Mouse (Mus musculus): Measurements from ENCODE around the gene Aqp2. TPM values are rescaled to one million over a fixed set of nuclear protein-coding genes. Genes with fewer than 3 reads are reported as not detected.

The Aqp2 gene
- total and polyA plus RNA-seq, 3 experiments = not detected

DNA sequence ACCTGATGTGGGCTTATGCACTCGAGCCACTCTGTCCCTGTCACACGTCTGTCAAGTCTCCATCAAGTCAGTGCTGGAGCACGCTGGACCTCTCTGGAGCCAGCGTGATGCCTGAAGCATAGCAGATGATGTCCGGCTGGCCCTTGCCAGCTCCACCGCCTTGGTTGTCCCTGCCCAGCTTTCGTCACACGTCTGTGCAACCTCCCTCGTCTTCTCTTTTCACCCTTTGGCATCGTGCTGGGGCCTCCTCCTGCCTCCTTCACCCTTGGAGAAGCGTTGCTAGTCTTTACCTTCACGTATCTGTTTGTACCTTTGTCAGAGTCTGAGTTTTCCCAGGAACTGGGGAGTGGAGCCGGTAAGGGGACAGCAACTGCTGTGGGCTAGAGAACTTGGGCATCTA, 35.4 kb downstream of the Aqp2 start:
- dilution Hi-C loops (cut with MboI; ENCODE audit: extremely low pct_ligation_motif_present, extremely low pct_unique_long_range_greater_than_20kb, low sequenced_read_pairs) (no loop called here), in situ Hi-C loops (cut with MboI; ENCODE audit: low pct_ligation_motif_present, low pct_unique_long_range_greater_than_20kb, low sequenced_read_pairs) (no loop called here)
- Histone ChIP-seq H3K79me2 (replicated peaks; ENCODE audit: control insufficient read depth, extremely low read depth, insufficient read depth, poor library complexity, severe bottlenecking) (no peaks in the 10 kb centered on the region), H3K27ac (ENCODE audit: insufficient read depth, low read depth) (no peak overlapping the region), H3K36me3 (replicated peaks in 1 of 2; ENCODE audit: control insufficient read depth in 1 of 2, insufficient read depth in 1 of 2, low read length in 1 of 2) (no peaks in the 10 kb centered on the region), H3K9me3 (replicated peaks; ENCODE audit: low read length) (peaks cover 10% of the 10 kb centered on the region), H3K4me3 (replicated peaks in 1 of 3; ENCODE audit: low read depth in 2 of 3, low read length in 2 of 3, poor library complexity in 1 of 3) (no peak overlapping the region), H3K4me2 (ENCODE audit: insufficient read depth, low read depth, poor library complexity, severe bottlenecking) (no peak overlapping the region), H3K4me1 (ENCODE audit: control insufficient read depth in 1 of 2, insufficient read depth in 2 of 2) (peaks cover 4 to 13% of the 10 kb centered on the region in 2 experiments), H3K27me3 (replicated peaks) (peaks cover 33% of the 10 kb centered on the region), H3K9ac (ENCODE audit: insufficient read depth, low read depth) (no peak overlapping the region)
- no peak for TF ChIP-seq SMC3 (IDR thresholded peaks at IDR 0.05; ENCODE audit: low read depth, low read length)
- DNase-seq (ENCODE audit: extremely low read depth) = no peak

DNA sequence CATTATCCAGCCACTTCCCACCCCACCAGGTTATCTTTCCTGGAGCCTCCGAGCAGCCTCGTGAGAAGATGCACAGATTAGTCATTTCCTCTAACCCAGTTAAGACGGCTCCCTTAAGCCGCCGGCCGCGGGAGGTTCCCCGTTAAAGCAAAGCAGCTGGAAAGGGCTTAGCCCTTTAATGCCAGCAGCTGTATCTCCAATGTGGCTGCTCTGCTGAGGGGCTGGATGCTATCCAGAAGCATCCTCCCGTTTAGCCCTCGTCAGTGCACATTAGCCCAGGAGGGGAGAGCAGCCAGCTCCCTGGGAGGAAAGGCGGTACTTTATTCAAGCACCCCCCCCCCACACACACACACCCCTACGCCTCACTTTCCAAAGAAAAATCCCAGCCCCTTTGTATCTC, 35.9 kb downstream of the Aqp2 start:
- Histone ChIP-seq H3K27me3 (replicated peaks) (peaks cover 31% of the 10 kb centered on the region), H3K4me2 (ENCODE audit: insufficient read depth, low read depth, poor library complexity, severe bottlenecking) (no peak overlapping the region), H3K4me1 (ENCODE audit: control insufficient read depth in 1 of 2, insufficient read depth in 2 of 2) (peaks cover 4 to 13% of the 10 kb centered on the region in 2 experiments), H3K9ac (ENCODE audit: insufficient read depth, low read depth) (no peak overlapping the region), H3K4me3 (replicated peaks in 1 of 3; ENCODE audit: low read depth in 2 of 3, low read length in 2 of 3, poor library complexity in 1 of 3) (no peak overlapping the region), H3K79me2 (replicated peaks; ENCODE audit: control insufficient read depth, extremely low read depth, insufficient read depth, poor library complexity, severe bottlenecking) (no peaks in the 10 kb centered on the region), H3K27ac (ENCODE audit: insufficient read depth, low read depth) (no peak overlapping the region), H3K9me3 (replicated peaks; ENCODE audit: low read length) (peaks cover 10% of the 10 kb centered on the region), H3K36me3 (replicated peaks in 1 of 2; ENCODE audit: control insufficient read depth in 1 of 2, insufficient read depth in 1 of 2, low read length in 1 of 2) (peaks cover 0 to 4% of the 10 kb centered on the region in 2 experiments)
- dilution Hi-C loops (cut with MboI; ENCODE audit: extremely low pct_ligation_motif_present, extremely low pct_unique_long_range_greater_than_20kb, low sequenced_read_pairs) (no loop called here), in situ Hi-C loops (cut with MboI; ENCODE audit: low pct_ligation_motif_present, low pct_unique_long_range_greater_than_20kb, low sequenced_read_pairs) (no loop called here)
- TF ChIP-seq MYC (IDR thresholded peaks at IDR 0.05; ENCODE audit: low read depth, low read length) (no peak), RAD21 (IDR thresholded peaks at IDR 0.05; ENCODE audit: low read depth, low read length) (no peak), EP300 (IDR thresholded peaks at IDR 0.05; ENCODE audit: low read length) (no peak), USF2 (conservative IDR thresholded peaks at IDR 0.05; ENCODE audit: low read depth, low read length) (no peak), E2F4 (IDR thresholded peaks at IDR 0.05; ENCODE audit: insufficient replicate concordance, low read depth, low read length) (no peak), NRF1 (IDR thresholded peaks at IDR 0.05; ENCODE audit: low read depth, low read length) (no peak), CTCF (conservative IDR thresholded peaks at IDR 0.05 in 1 of 2, IDR thresholded peaks at IDR 0.05 in 1 of 2; ENCODE audit: low read depth in 2 of 2, low read length in 2 of 2) (no peak), TCF12 (IDR thresholded peaks at IDR 0.05; ENCODE audit: low read depth, low read length) (no peak), SIN3A (IDR thresholded peaks at IDR 0.05; ENCODE audit: low read length) (no peak)
- DNase-seq (ENCODE audit: extremely low read depth) = no peak

DNA sequence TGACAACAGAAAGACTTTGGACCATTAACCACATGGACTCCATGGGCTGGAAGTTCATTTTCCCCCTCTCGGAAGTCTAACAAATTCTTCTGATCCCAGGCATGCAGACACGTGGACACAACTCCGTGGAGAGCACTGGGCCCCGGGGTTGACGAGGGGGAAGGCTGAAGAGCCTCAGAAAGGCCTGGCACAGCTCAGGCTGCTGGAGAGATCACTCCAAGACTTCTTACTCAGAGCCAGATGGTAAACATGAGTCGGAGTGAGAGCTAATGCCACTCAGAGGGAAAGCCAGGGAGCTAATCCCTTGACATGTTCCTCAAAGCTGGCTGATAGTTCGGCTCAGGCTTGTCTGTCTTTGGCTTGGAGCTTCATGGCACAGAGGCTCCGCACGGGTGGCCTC, 36.4 kb downstream of the Aqp2 start:
- H3K9me3 ChIP-seq (replicated peaks; ENCODE audit: low read length) = peaks cover 10% of the 10 kb centered on the region
- H3K9ac ChIP-seq (ENCODE audit: insufficient read depth, low read depth) = no peak overlapping the region
- no peak overlapping the region for H3K4me2 ChIP-seq (ENCODE audit: insufficient read depth, low read depth, poor library complexity, severe bottlenecking)
- no peak for DNase-seq (ENCODE audit: extremely low read depth)
- no peaks in the 10 kb centered on the region for H3K79me2 ChIP-seq (replicated peaks; ENCODE audit: control insufficient read depth, extremely low read depth, insufficient read depth, poor library complexity, severe bottlenecking)
- no peak for TF ChIP-seq EP300 (IDR thresholded peaks at IDR 0.05; ENCODE audit: low read length)
- no peak for TF ChIP-seq PAX5 (IDR thresholded peaks at IDR 0.05; ENCODE audit: low read length)
- TF ChIP-seq ETS1 (conservative IDR thresholded peaks at IDR 0.05; ENCODE audit: low read depth, low read length) = no peak
- no peak for TF ChIP-seq USF2 (conservative IDR thresholded peaks at IDR 0.05; ENCODE audit: low read depth, low read length)
- TF ChIP-seq MAFK (IDR thresholded peaks at IDR 0.05; ENCODE audit: insufficient replicate concordance, low read length) = no peak
- TF ChIP-seq MYC (IDR thresholded peaks at IDR 0.05; ENCODE audit: low read depth, low read length) = no peak
- no peak for TF ChIP-seq NRF1 (IDR thresholded peaks at IDR 0.05; ENCODE audit: low read depth, low read length)
- TF ChIP-seq ELF1 (IDR thresholded peaks at IDR 0.05; ENCODE audit: low read depth, low read length) = no peak
- no peak for TF ChIP-seq ZMIZ1 (IDR thresholded peaks at IDR 0.05; ENCODE audit: low read depth, low read length)
- TF ChIP-seq KAT2A (IDR thresholded peaks at IDR 0.05; ENCODE audit: insufficient replicate concordance, low read length) = no peak
- no peak for TF ChIP-seq ZC3H11A (IDR thresholded peaks at IDR 0.05; ENCODE audit: low read depth, low read length)
- in situ Hi-C loops (cut with MboI; ENCODE audit: low pct_ligation_motif_present, low pct_unique_long_range_greater_than_20kb, low sequenced_read_pairs) = no loop called here
- peaks cover 0 to 7% of the 10 kb centered on the region in 2 experiments for H3K36me3 ChIP-seq (replicated peaks in 1 of 2; ENCODE audit: control insufficient read depth in 1 of 2, insufficient read depth in 1 of 2, low read length in 1 of 2)
- H3K4me1 ChIP-seq (ENCODE audit: control insufficient read depth in 1 of 2, insufficient read depth in 2 of 2) = peaks cover 4 to 13% of the 10 kb centered on the region in 2 experiments
- H3K4me3 ChIP-seq (replicated peaks in 1 of 3; ENCODE audit: low read depth in 2 of 3, low read length in 2 of 3, poor library complexity in 1 of 3) = no peak overlapping the region
- no peak overlapping the region for H3K27ac ChIP-seq (ENCODE audit: insufficient read depth, low read depth)
- H3K27me3 ChIP-seq (replicated peaks) = peaks cover 26% of the 10 kb centered on the region
- dilution Hi-C loops (cut with MboI; ENCODE audit: extremely low pct_ligation_motif_present, extremely low pct_unique_long_range_greater_than_20kb, low sequenced_read_pairs) = no loop called here
